Mouse (Mus musculus) cerebellum, adult 2 months (tissue): ENCODE measurements at regions not wholly inside any gene's neighbourhood (a gene's known extent, or its start where the extent isn't known, plus 50 kb on each side); places are given as distances from the start of the nearest gene placed in this dataset.

ENCODE experiments used
- CTCF ChIP-seq: fragments of 200-500 bp; IDR thresholded peaks from 2 replicates; pipeline ENCODE4 v1.5.1; 2011; ENCODE audit warnings: low read depth, mild to moderate bottlenecking, control low read depth, low read length, moderate library complexity, borderline replicate concordance; ENCODE audit not compliant: insufficient read depth
- POLR2A ChIP-seq: fragments of 200-500 bp; IDR thresholded peaks from 2 replicates; pipeline ENCODE4 v1.6.1; 2011; ENCODE audit warnings: low read length, control low read depth, borderline replicate concordance; ENCODE audit not compliant: insufficient read depth

GRCm38 (mm10) chr4:125313252-125313651 is 177.2 kb upstream of the Grik3 start:
- no peak for TF ChIP-seq POLR2A
- TF ChIP-seq CTCF, result no peak
